Mouse (Mus musculus) heart, embryonic 16.5 days (tissue): ENCODE data around the gene Cul3. TPM values are rescaled to one million over a fixed set of nuclear protein-coding genes. Genes with fewer than 3 reads are reported as not detected.

Experiments
- ATAC-seq: fragments of 200-750 bp; cut with Nextera tagmentation; replicated peaks from 2 replicates; pipeline ENCODE4 v1.8.0; 2017; ENCODE audit warnings: moderate number of reproducible peaks; ENCODE audit not compliant: insufficient read depth, low FRiP score; ENCODE audit errors: extremely low read depth
- H3K27ac ChIP-seq: fragments of 300-500 bp; sonication (generic); 2 replicates; pipeline ENCODE4 v1.5.1; 2014; ENCODE audit warnings: mild to moderate bottlenecking, low read length, control low read depth, moderate library complexity
- H3K27me3 ChIP-seq: fragments of 300-500 bp; sonication (generic); 2 replicates; pipeline ENCODE4 v1.6.1; 2014; ENCODE audit warnings: low read length, mixed read lengths; ENCODE audit not compliant: control insufficient read depth, insufficient read depth
- H3K36me3 ChIP-seq: fragments of 300-500 bp; sonication (generic); 2 replicates; pipeline ENCODE4 v1.6.1; 2014; ENCODE audit not compliant: control insufficient read depth, insufficient read depth
- H3K4me1 ChIP-seq: fragments of 300-500 bp; sonication (generic); 2 replicates; pipeline ENCODE4 v1.6.1; 2014; ENCODE audit warnings: low read length, mixed read lengths; ENCODE audit not compliant: control insufficient read depth, insufficient read depth
- H3K4me2 ChIP-seq: fragments of 300-500 bp; sonication (generic); 2 replicates; pipeline ENCODE4 v1.6.1; 2014; ENCODE audit warnings: low read depth, mild to moderate bottlenecking, control low read depth, low read length
- H3K4me3 ChIP-seq: fragments of 300-500 bp; sonication (generic); 2 replicates; pipeline ENCODE4 v1.5.1; 2014; ENCODE audit warnings: mild to moderate bottlenecking, control low read depth, low read length
- H3K9ac ChIP-seq: fragments of 300-500 bp; sonication (generic); 2 replicates; pipeline ENCODE4 v1.6.1; 2014; ENCODE audit warnings: low read length, control low read depth
- H3K9me3 ChIP-seq: fragments of 300-500 bp; sonication (generic); replicated peaks from 2 replicates; pipeline ENCODE4 v1.6.1; 2016; ENCODE audit warnings: low read length; ENCODE audit not compliant: control insufficient read depth
- WGBS: fragments of 180-500 bp; shearing (Covaris S2); extraction: QIAGEN DNeasy Blood & Tissue Kit; methylation state at CpG from one replicate; pipeline ENCODE4 v1.1.7; 2014; 5-methylcytosine and 5-hydroxymethylcytosine counted together
- polyA plus RNA-seq: library from polyadenylated mRNA; unstranded; fragments of >200 nt; fragmentation: Nextera tagmentation; extraction: Ambion mirVana; gene quantifications from 2 replicates; pipeline ENCODE4 v1.2.1, GENCODE M21; 2015

Cul3 gene
- 21.3 and 26.0 TPM in 2 replicates for polyA plus RNA-seq

- under 1% methylated on average over 70 of the region's 85 CpGs for WGBS
- H3K36me3 ChIP-seq: no peaks in the 10 kb centered on the region
- ATAC-seq: peak; percentile 98
- no peaks in the 10 kb centered on the region for H3K9me3 ChIP-seq
- H3K27me3 ChIP-seq: no peaks in the 10 kb centered on the region
- peak within 1 kb of the TSS; percentile 98 for H3K27ac ChIP-seq
- H3K9ac ChIP-seq: peak within 1 kb of the TSS; percentile 98
- peak within 1 kb of the TSS; percentile 93 for H3K4me2 ChIP-seq
- H3K4me3 ChIP-seq: peak within 1 kb of the TSS; percentile 94
- peaks cover 18% of the 10 kb centered on the region for H3K4me1 ChIP-seq
These were observed at the start of gene Cul3 for GRCm38 (mm10) chr1:80340436-80341376. TSS of gene Cul3 (minus strand) at chr1:80340480.

- no peak for ATAC-seq
- 68% methylated on average over 7 of the region's 7 CpGs for WGBS
- H3K27ac ChIP-seq: no peak overlapping the region
- H3K4me3 ChIP-seq: no peak overlapping the region
- no peak overlapping the region for H3K9ac ChIP-seq
- no peaks in the 10 kb centered on the region for H3K36me3 ChIP-seq
- H3K9me3 ChIP-seq: peaks cover 2% of the 10 kb centered on the region; the same call in 1 of the 2 replicates
- no peaks in the 10 kb centered on the region; the same call in 1 of the 2 replicates for H3K4me1 ChIP-seq
- no peaks in the 10 kb centered on the region for H3K27me3 ChIP-seq
- no peak overlapping the region for H3K4me2 ChIP-seq
These were observed 49.2 kb upstream of the Cul3 start for GRCm38 (mm10) chr1:80389518-80389917.

GRCm38 (mm10) chr1:80383613-80384589 lies 43.6 kb upstream of the Cul3 start:
- no peak overlapping the region for H3K27ac ChIP-seq
- peaks cover 2% of the 10 kb centered on the region; the same call in 1 of the 2 replicates for H3K9me3 ChIP-seq
- no peaks in the 10 kb centered on the region for H3K36me3 ChIP-seq
- peak overlapping the region; percentile 13; the same call in 1 of the 2 replicates for H3K4me3 ChIP-seq
- no peak overlapping the region for H3K9ac ChIP-seq
- 40% methylated on average over 25 of the region's 25 CpGs for WGBS
- no peaks in the 10 kb centered on the region for H3K27me3 ChIP-seq
- H3K4me1 ChIP-seq: no peaks in the 10 kb centered on the region; the same call in 1 of the 2 replicates
- H3K4me2 ChIP-seq: peak overlapping the region; percentile 40
- no peak; the same call in 1 of the 2 replicates for ATAC-seq

GRCm38 (mm10) chr1:80382928-80383327 lies 42.6 kb upstream of the Cul3 start:
- Histone ChIP-seq H3K9me3 (peaks cover 2% of the 10 kb centered on the region; the same call in 1 of the 2 replicates), H3K4me3 (no peak overlapping the region), H3K27me3 (no peaks in the 10 kb centered on the region), H3K9ac (no peak overlapping the region), H3K4me2 (no peak overlapping the region), H3K36me3 (no peaks in the 10 kb centered on the region), H3K27ac (no peak overlapping the region), H3K4me1 (no peaks in the 10 kb centered on the region; the same call in 1 of the 2 replicates)
- WGBS: 71% methylated on average over 7 of the region's 7 CpGs
- ATAC-seq: no peak

- Histone ChIP-seq H3K4me3 (no peak overlapping the region), H3K27ac (peak overlapping the region; percentile 39; the same call in 1 of the 2 replicates), H3K9me3 (no peaks in the 10 kb centered on the region), H3K4me1 (no peaks in the 10 kb centered on the region; the same call in 1 of the 2 replicates), H3K36me3 (no peaks in the 10 kb centered on the region), H3K9ac (no peak overlapping the region), H3K4me2 (0 out of 2 replicates have a peak overlapping the region, but pooled peaks have one; percentile 26), H3K27me3 (no peaks in the 10 kb centered on the region)
- peak; percentile 53; the same call in 1 of the 2 replicates for ATAC-seq
- WGBS: 34% methylated on average over 4 of the region's 4 CpGs
These were observed 41.0 kb upstream of the Cul3 start for GRCm38 (mm10) chr1:80381302-80381701.

GRCm38 (mm10) chr1:80372010-80372409 lies 31.7 kb upstream of the Cul3 start:
- Histone ChIP-seq H3K9ac (no peak overlapping the region), H3K4me3 (no peak overlapping the region), H3K27ac (no peak overlapping the region), H3K4me1 (no peaks in the 10 kb centered on the region), H3K36me3 (no peaks in the 10 kb centered on the region), H3K9me3 (no peaks in the 10 kb centered on the region), H3K27me3 (no peaks in the 10 kb centered on the region), H3K4me2 (no peak overlapping the region)
- 68% methylated on average over 3 of the region's 3 CpGs for WGBS
- no peak for ATAC-seq

- 81% methylated on average over 3 of the region's 3 CpGs for WGBS
- Histone ChIP-seq H3K36me3 (no peaks in the 10 kb centered on the region), H3K4me3 (no peak overlapping the region), H3K9me3 (no peaks in the 10 kb centered on the region), H3K4me2 (no peak overlapping the region), H3K4me1 (no peaks in the 10 kb centered on the region), H3K9ac (no peak overlapping the region), H3K27ac (no peak overlapping the region), H3K27me3 (no peaks in the 10 kb centered on the region)
- no peak for ATAC-seq
These were observed 31.1 kb upstream of the Cul3 start for GRCm38 (mm10) chr1:80371189-80371889.

- no peak overlapping the region for H3K27ac ChIP-seq
These were observed 23.2 kb upstream of the Cul3 start for GRCm38 (mm10) chr1:80363486-80363885.

More at GRCm38 (mm10) chr1:80363486-80363885, 23.2 kb upstream of the Cul3 start:
- ATAC-seq: no peak
- Histone ChIP-seq H3K9ac (no peak overlapping the region), H3K9me3 (no peaks in the 10 kb centered on the region), H3K4me2 (no peak overlapping the region), H3K36me3 (no peaks in the 10 kb centered on the region), H3K27me3 (no peaks in the 10 kb centered on the region), H3K4me3 (no peak overlapping the region), H3K4me1 (no peaks in the 10 kb centered on the region)
- WGBS: 87% methylated on average over 8 of the region's 8 CpGs
